In the genomic region with DNA sequence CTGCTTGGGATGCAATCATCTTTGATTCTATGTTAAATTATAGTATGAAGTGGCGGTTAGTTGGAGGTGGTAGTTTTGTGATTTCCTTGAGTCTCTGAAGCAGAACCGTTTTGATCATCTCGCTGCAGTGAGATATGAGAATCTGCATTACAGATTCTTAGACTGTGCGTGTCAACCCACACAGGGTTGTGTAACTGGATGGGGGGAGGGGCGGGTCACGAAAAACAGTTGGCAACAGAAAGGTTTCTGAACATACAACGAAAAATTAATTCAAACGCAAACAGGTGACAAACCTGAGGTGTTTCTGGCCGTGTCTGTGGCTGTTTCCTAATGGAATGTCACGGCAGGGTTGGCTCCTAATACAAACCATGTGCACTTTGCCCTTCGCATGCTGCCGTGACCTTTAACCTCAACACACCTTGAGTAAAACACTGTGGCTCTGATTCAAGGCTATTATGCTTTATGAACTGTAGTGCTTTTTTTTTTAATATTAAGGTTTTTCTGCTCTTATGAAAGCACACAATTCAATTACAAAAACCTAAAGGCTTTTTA, we compare ENCODE assay signal across 18 mouse cellular contexts. TPM values are rescaled to one million over a fixed set of nuclear protein-coding genes. Genes with fewer than 3 reads are reported as not detected.
DNase-seq lines count a peak whose midpoint lies in the region; ATAC-seq lines count a peak whose summit lies in the region.
"Had no signal": no experiment of that assay in that cellular context is flagged by ENCODE, and none has a peak within 500 bp of the region (broad histone marks: within the 10 kb centered on the region; RNA-seq: fewer than 3 reads in every experiment).

No protein-coding gene starts in this region.

- peak; percentile 67 for DNase-seq in kidney, adult 9 months
- DNase-seq in brain, adult 2 months (ENCODE audit: low read depth, low spot score) = peak; percentile 58
- peak; percentile 43 for DNase-seq in forelimb bud, embryonic 11.5 days (ENCODE audit: low read depth, low spot score)
- DNase-seq in kidney, postnatal 25 days = peak; percentile 40 to 56
- no peak for DNase-seq in gastrocnemius, postnatal 36 days
- DNase-seq: cerebellum, adult 8-10 months; forebrain, postnatal 0 days; heart, postnatal 36 days; layer of hippocampus, adult 9-11 months; liver; lung, postnatal 4 days; thymus, postnatal 14 days had no signal

- WGBS in kidney, embryonic 14.5 days = 89% methylated on average over 12 of the region's 12 CpGs

- no peaks in the 10 kb centered on the region for H3K36me3 ChIP-seq in kidney, embryonic 14.5 days (ENCODE audit: control insufficient read depth, insufficient read depth, low read length)
- H3K36me3 ChIP-seq: heart, embryonic 13.5 days; lung, embryonic 15.5 days had no signal

- no peaks in the 10 kb centered on the region for H3K4me1 ChIP-seq in kidney, embryonic 14.5 days (ENCODE audit: control insufficient read depth, insufficient read depth, low read length)
- H3K4me1 ChIP-seq: heart, embryonic 13.5 days; lung, embryonic 15.5 days had no signal

- no peak overlapping the region for H3K4me3 ChIP-seq in kidney, embryonic 14.5 days (ENCODE audit: low read length)
- H3K4me3 ChIP-seq: heart, embryonic 13.5 days; lung, embryonic 15.5 days had no signal

- no peaks in the 10 kb centered on the region for H3K27me3 ChIP-seq in kidney, embryonic 14.5 days (ENCODE audit: control insufficient read depth, insufficient read depth, low read length)
- H3K27me3 ChIP-seq: heart, embryonic 13.5 days; lung, embryonic 15.5 days had no signal

- ATAC-seq in kidney, embryonic 14.5 days (ENCODE audit: low FRiP score, low TSS enrichment) = no peak
- no peak for ATAC-seq in cerebellum, adult (ENCODE audit: insufficient number of reproducible peaks, low FRiP score, low TSS enrichment)
- ATAC-seq: forebrain, postnatal 0 days had no signal

- intact Hi-C loops in gastrocnemius, postnatal 36 days (cut with DNase I) = no loop called here

- H3K9me3 ChIP-seq in kidney, embryonic 14.5 days (ENCODE audit: control insufficient read depth, low read length) = no peaks in the 10 kb centered on the region
- H3K9me3 ChIP-seq: heart, embryonic 13.5 days; lung, embryonic 15.5 days had no signal

- no peak overlapping the region for H3K4me2 ChIP-seq in kidney, embryonic 14.5 days (replicated peaks; ENCODE audit: low read depth, low read length)
- H3K4me2 ChIP-seq: heart, embryonic 13.5 days; hindbrain, embryonic 14.5 days; lung, embryonic 15.5 days had no signal

- H3K27ac ChIP-seq in kidney, embryonic 14.5 days (ENCODE audit: low read depth, low read length) = no peak overlapping the region
- H3K27ac ChIP-seq: heart, embryonic 13.5 days; hindbrain, embryonic 14.5 days; lung, embryonic 15.5 days had no signal

- no peak overlapping the region for H3K9ac ChIP-seq in kidney, embryonic 14.5 days (ENCODE audit: low read depth, low read length)
- H3K9ac ChIP-seq: forebrain, postnatal 0 days; heart, embryonic 13.5 days; hindbrain, embryonic 14.5 days; lung, embryonic 15.5 days had no signal

RNA-seq across cellular contexts. Expression of a gene that starts 12.0 kb away (rescaled TPM):
- 1.0 and 2.0 TPM in 2 replicates for polyA plus RNA-seq in kidney, embryonic 14.5 days (2014; fragmentation: Nextera tagmentation; extraction: Ambion mirVana)
- under 1 TPM; 0.30 to 0.38 TPM for total RNA-seq in gastrocnemius, postnatal 36 days (2021)
- total RNA-seq: common myeloid progenitor, adult 5-6 weeks had no signal

Comparison
In these comparisons a context has a peak if more than half of its experiments do, and no peak if none do; other contexts are left out.
1. DNase-seq: peak in kidney, adult 9 months (single experiment), brain, adult 2 months (single experiment), forelimb bud, embryonic 11.5 days (single experiment) and kidney, postnatal 25 days (2 of 2); none in gastrocnemius, postnatal 36 days (0 of 2).